Mouse (Mus musculus): ENCODE data around the gene Tmem192. TPM values are rescaled to one million over a fixed set of nuclear protein-coding genes. Genes with fewer than 3 reads are reported as not detected.

The Tmem192 gene
- total RNA-seq, 1 experiment: 13.1 TPM

DNA sequence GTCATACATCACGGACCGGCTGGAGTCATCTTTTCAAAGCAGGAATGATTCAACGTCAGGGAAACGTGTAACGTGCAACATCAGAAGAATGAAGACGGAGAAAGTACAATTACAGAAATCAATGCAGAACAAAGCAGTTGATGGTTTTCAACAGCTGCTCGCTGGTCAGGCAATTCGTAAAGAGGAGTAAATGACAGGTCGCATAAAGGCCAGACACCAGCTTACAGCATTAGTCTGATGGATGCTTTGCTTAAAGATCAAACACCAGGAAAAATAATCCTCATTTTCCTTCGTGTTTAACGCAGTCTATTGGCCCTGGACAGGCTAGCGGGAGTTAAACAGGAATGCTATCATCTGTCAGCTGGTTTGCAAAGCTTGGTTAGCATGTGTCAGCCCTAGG is 44.8 kb upstream of the Tmem192 start:
- no peak overlapping the region for H3K4me3 ChIP-seq (ENCODE audit: insufficient read depth in 1 of 2, low read depth in 1 of 2, low read length in 2 of 2, poor library complexity in 1 of 2, severe bottlenecking in 1 of 2)
- no peak overlapping the region for H3K9ac ChIP-seq (ENCODE audit: insufficient read depth, low read depth, low read length, poor library complexity, severe bottlenecking)
- no peaks in the 10 kb centered on the region for H3K4me1 ChIP-seq (ENCODE audit: control insufficient read depth in 2 of 2, insufficient read depth in 2 of 2, low read length in 2 of 2, poor library complexity in 1 of 2)
- H3K27ac ChIP-seq (ENCODE audit: insufficient read depth, low read depth, low read length, poor library complexity, severe bottlenecking): no peak overlapping the region
- in situ Hi-C loops (cut with MboI; ENCODE audit: low sequenced_read_pairs in 2 of 2, unreplicated experiment in 2 of 2): no loop called here
- DNase-seq (ENCODE audit: low read depth, low spot score): no peak
- TF ChIP-seq CHD2 (IDR thresholded peaks at IDR 0.05; ENCODE audit: low read depth, low read length) (no peak), ZC3H11A (IDR thresholded peaks at IDR 0.05; ENCODE audit: borderline replicate concordance, low read depth, low read length) (no peak), HCFC1 (IDR thresholded peaks at IDR 0.05; ENCODE audit: borderline replicate concordance, insufficient read depth, low read length) (no peak), MAFK (IDR thresholded peaks at IDR 0.05; ENCODE audit: insufficient read depth, low read depth, low read length) (no peak), ZNF384 (IDR thresholded peaks at IDR 0.05; ENCODE audit: low read depth, low read length) (no peak)
- H3K36me3 ChIP-seq (ENCODE audit: control insufficient read depth, insufficient read depth, low read length, poor library complexity, severe bottlenecking): no peaks in the 10 kb centered on the region
- no peaks in the 10 kb centered on the region for H3K9me3 ChIP-seq (ENCODE audit: control insufficient read depth, insufficient read depth, low read depth, low read length)

DNA sequence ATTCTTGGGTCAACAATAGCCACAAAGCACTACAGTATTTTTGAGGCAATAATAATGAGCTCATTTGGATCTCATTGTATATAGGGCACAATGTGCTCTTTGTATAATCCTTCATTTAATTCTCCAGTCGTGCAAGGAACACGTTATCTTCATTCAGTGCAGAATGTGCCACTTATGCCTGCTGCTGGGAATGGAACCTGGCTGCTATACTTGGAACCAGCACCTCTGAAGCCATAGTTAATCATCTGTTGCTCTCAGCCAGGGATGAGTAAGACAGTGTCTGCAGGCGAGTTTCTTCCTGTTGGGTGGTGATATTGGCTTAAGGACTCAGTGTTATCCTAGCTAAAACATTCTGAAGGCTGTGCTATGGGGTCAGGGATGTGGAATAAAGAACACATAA is 43.2 kb upstream of the Tmem192 start:
- H3K27ac ChIP-seq (ENCODE audit: insufficient read depth, low read depth, low read length, poor library complexity, severe bottlenecking): no peak overlapping the region
- H3K9me3 ChIP-seq (ENCODE audit: control insufficient read depth, insufficient read depth, low read depth, low read length): no peaks in the 10 kb centered on the region
- no peak for DNase-seq (ENCODE audit: low read depth, low spot score)
- no peak overlapping the region for H3K4me3 ChIP-seq (ENCODE audit: insufficient read depth in 1 of 2, low read depth in 1 of 2, low read length in 2 of 2, poor library complexity in 1 of 2, severe bottlenecking in 1 of 2)
- in situ Hi-C loops (cut with MboI; ENCODE audit: low sequenced_read_pairs in 2 of 2, unreplicated experiment in 2 of 2): no loop called here
- H3K4me1 ChIP-seq (ENCODE audit: control insufficient read depth in 2 of 2, insufficient read depth in 2 of 2, low read length in 2 of 2, poor library complexity in 1 of 2): no peaks in the 10 kb centered on the region
- TF ChIP-seq CHD2 (IDR thresholded peaks at IDR 0.05; ENCODE audit: low read depth, low read length) (no peak), ZC3H11A (IDR thresholded peaks at IDR 0.05; ENCODE audit: borderline replicate concordance, low read depth, low read length) (no peak), ZNF384 (IDR thresholded peaks at IDR 0.05; ENCODE audit: low read depth, low read length) (no peak), MAFK (IDR thresholded peaks at IDR 0.05; ENCODE audit: insufficient read depth, low read depth, low read length) (no peak), HCFC1 (IDR thresholded peaks at IDR 0.05; ENCODE audit: borderline replicate concordance, insufficient read depth, low read length) (no peak)
- no peaks in the 10 kb centered on the region for H3K36me3 ChIP-seq (ENCODE audit: control insufficient read depth, insufficient read depth, low read length, poor library complexity, severe bottlenecking)
- H3K9ac ChIP-seq (ENCODE audit: insufficient read depth, low read depth, low read length, poor library complexity, severe bottlenecking): no peak overlapping the region

DNA sequence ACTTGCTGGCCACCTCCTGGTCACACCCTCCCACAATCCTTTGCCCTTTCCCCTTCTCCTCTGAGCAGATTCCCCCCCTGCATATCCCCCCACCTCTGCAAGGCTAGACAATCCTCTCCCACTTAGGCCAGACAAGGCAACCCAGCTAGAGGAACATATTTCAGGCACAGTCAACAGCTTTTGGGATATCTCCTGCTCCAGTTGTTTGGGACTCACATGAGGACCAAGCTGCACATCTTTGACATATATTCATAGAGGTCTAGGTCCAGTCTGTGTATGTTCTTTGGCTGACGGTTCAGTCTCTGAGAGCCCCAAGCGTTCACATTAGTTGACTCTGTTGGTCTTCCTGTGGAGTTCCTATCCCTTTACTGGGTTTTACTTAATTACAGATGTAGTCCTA is 37.0 kb upstream of the Tmem192 start:
- no peaks in the 10 kb centered on the region for H3K4me1 ChIP-seq (ENCODE audit: control insufficient read depth in 2 of 2, insufficient read depth in 2 of 2, low read length in 2 of 2, poor library complexity in 1 of 2)
- H3K9ac ChIP-seq (ENCODE audit: insufficient read depth, low read depth, low read length, poor library complexity, severe bottlenecking): no peak overlapping the region
- no peaks in the 10 kb centered on the region for H3K9me3 ChIP-seq (ENCODE audit: control insufficient read depth, insufficient read depth, low read depth, low read length)
- in situ Hi-C loops (cut with MboI; ENCODE audit: low sequenced_read_pairs in 2 of 2, unreplicated experiment in 2 of 2): no loop called here
- H3K27ac ChIP-seq (ENCODE audit: insufficient read depth, low read depth, low read length, poor library complexity, severe bottlenecking): no peak overlapping the region
- H3K4me3 ChIP-seq (ENCODE audit: insufficient read depth in 1 of 2, low read depth in 1 of 2, low read length in 2 of 2, poor library complexity in 1 of 2, severe bottlenecking in 1 of 2): no peak overlapping the region
- H3K36me3 ChIP-seq (ENCODE audit: control insufficient read depth, insufficient read depth, low read length, poor library complexity, severe bottlenecking): no peaks in the 10 kb centered on the region
- TF ChIP-seq HCFC1 (IDR thresholded peaks at IDR 0.05; ENCODE audit: borderline replicate concordance, insufficient read depth, low read length): no peak
- no peak for DNase-seq (ENCODE audit: low read depth, low spot score)

DNA sequence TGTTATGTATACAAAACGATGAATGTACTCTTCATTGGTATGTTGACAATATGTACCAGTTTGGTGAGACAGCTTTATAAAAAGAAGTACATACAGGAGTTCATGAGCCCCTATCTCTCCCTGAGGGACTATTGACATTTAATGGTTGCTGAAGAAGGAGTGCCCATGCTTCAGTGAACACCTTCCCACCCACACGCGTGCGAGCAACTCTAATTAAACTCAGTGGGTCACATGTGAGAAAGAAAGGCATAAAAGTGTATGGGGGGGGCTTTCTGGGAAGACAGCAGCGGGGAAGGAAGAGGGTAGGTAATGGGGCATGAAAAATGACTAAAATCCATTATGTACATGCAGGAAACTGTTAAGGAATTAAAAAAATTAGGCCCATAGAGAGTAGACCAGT is 30.2 kb upstream of the Tmem192 start:
- Histone ChIP-seq H3K36me3 (ENCODE audit: control insufficient read depth, insufficient read depth, low read length, poor library complexity, severe bottlenecking) (no peaks in the 10 kb centered on the region), H3K4me1 (ENCODE audit: control insufficient read depth in 2 of 2, insufficient read depth in 2 of 2, low read length in 2 of 2, poor library complexity in 1 of 2) (no peaks in the 10 kb centered on the region), H3K27ac (ENCODE audit: insufficient read depth, low read depth, low read length, poor library complexity, severe bottlenecking) (no peak overlapping the region), H3K4me3 (ENCODE audit: insufficient read depth in 1 of 2, low read depth in 1 of 2, low read length in 2 of 2, poor library complexity in 1 of 2, severe bottlenecking in 1 of 2) (no peak overlapping the region), H3K9ac (ENCODE audit: insufficient read depth, low read depth, low read length, poor library complexity, severe bottlenecking) (no peak overlapping the region), H3K9me3 (ENCODE audit: control insufficient read depth, insufficient read depth, low read depth, low read length) (no peaks in the 10 kb centered on the region)
- no peak for TF ChIP-seq ZNF384 (IDR thresholded peaks at IDR 0.05; ENCODE audit: low read depth, low read length)
- no peak for TF ChIP-seq ZC3H11A (IDR thresholded peaks at IDR 0.05; ENCODE audit: borderline replicate concordance, low read depth, low read length)
- no peak for TF ChIP-seq MAFK (IDR thresholded peaks at IDR 0.05; ENCODE audit: insufficient read depth, low read depth, low read length)
- no peak for TF ChIP-seq HCFC1 (IDR thresholded peaks at IDR 0.05; ENCODE audit: borderline replicate concordance, insufficient read depth, low read length)
- TF ChIP-seq CHD2 (IDR thresholded peaks at IDR 0.05; ENCODE audit: low read depth, low read length): no peak
- in situ Hi-C loops (cut with MboI; ENCODE audit: low sequenced_read_pairs in 2 of 2, unreplicated experiment in 2 of 2): no loop called here
- DNase-seq (ENCODE audit: low read depth, low spot score): no peak

GRCm38 (mm10) chr8:64923329-64923728 is 23.7 kb upstream of the Tmem192 start:
- in situ Hi-C loops (cut with MboI; ENCODE audit: low sequenced_read_pairs in 2 of 2, unreplicated experiment in 2 of 2): no loop called here

More at GRCm38 (mm10) chr8:64923329-64923728, 23.7 kb upstream of the Tmem192 start:
- Histone ChIP-seq H3K4me3 (ENCODE audit: insufficient read depth in 1 of 2, low read depth in 1 of 2, low read length in 2 of 2, poor library complexity in 1 of 2, severe bottlenecking in 1 of 2) (no peak overlapping the region), H3K36me3 (ENCODE audit: control insufficient read depth, insufficient read depth, low read length, poor library complexity, severe bottlenecking) (no peaks in the 10 kb centered on the region), H3K27ac (ENCODE audit: insufficient read depth, low read depth, low read length, poor library complexity, severe bottlenecking) (no peak overlapping the region), H3K9ac (ENCODE audit: insufficient read depth, low read depth, low read length, poor library complexity, severe bottlenecking) (no peak overlapping the region), H3K9me3 (ENCODE audit: control insufficient read depth, insufficient read depth, low read depth, low read length) (no peaks in the 10 kb centered on the region), H3K4me1 (ENCODE audit: control insufficient read depth in 2 of 2, insufficient read depth in 2 of 2, low read length in 2 of 2, poor library complexity in 1 of 2) (no peaks in the 10 kb centered on the region)
- no peak for TF ChIP-seq MAFK (IDR thresholded peaks at IDR 0.05; ENCODE audit: insufficient read depth, low read depth, low read length)
- no peak for TF ChIP-seq CHD2 (IDR thresholded peaks at IDR 0.05; ENCODE audit: low read depth, low read length)
- no peak for TF ChIP-seq HCFC1 (IDR thresholded peaks at IDR 0.05; ENCODE audit: borderline replicate concordance, insufficient read depth, low read length)
- no peak for TF ChIP-seq ZC3H11A (IDR thresholded peaks at IDR 0.05; ENCODE audit: borderline replicate concordance, low read depth, low read length)
- no peak for TF ChIP-seq ZNF384 (IDR thresholded peaks at IDR 0.05; ENCODE audit: low read depth, low read length)
- no peak for DNase-seq (ENCODE audit: low read depth, low spot score)

Measured in ES-E14 (cell line).